8 mouse cellular contexts compared by ENCODE assay signal in genomic region chr6:108660206-108660877, GRCm38 (mm10). TPM values are rescaled to one million over a fixed set of nuclear protein-coding genes. Genes with fewer than 3 reads are reported as not detected.
DNase-seq lines count a peak whose midpoint lies in the region; ATAC-seq lines count a peak whose summit lies in the region.

Gene Bhlhe40 (plus strand): TSS chr6:108660629.

- H3K36me3 ChIP-seq in hindbrain, embryonic 12.5 days = 0 out of 2 replicates have a peak, but pooled peaks cover 4% of the 10 kb centered on the region

- no peaks in the 10 kb centered on the region for H3K9me3 ChIP-seq in hindbrain, embryonic 12.5 days (replicated peaks)

- peak within 1 kb of the TSS; percentile 86 for H3K27ac ChIP-seq in hindbrain, embryonic 12.5 days

- H3K27me3 ChIP-seq in hindbrain, embryonic 12.5 days = peaks cover 37% of the 10 kb centered on the region

- H3K4me1 ChIP-seq in hindbrain, embryonic 12.5 days = peaks cover 17% of the 10 kb centered on the region

- peak; percentile 74 for ATAC-seq in hindbrain, embryonic 12.5 days (ENCODE audit: low FRiP score)

- H3K4me3 ChIP-seq in hindbrain, embryonic 12.5 days = peak within 1 kb of the TSS; percentile 56

- peak; percentile 78 for DNase-seq in ES-CJ7 (ENCODE audit: low read depth, low spot score)
- peak; percentile 94 for DNase-seq in cerebellum, adult 9-10 months
- peak; percentile 74 to 88 for DNase-seq in frontal cortex, postnatal 14 days (ENCODE audit: low spot score in 2 of 2)
- peak; percentile 79 to 90 for DNase-seq in layer of hippocampus, postnatal 14 days (ENCODE audit: low spot score in 2 of 2)
- peak; percentile 93 for DNase-seq in lung, postnatal 10 days
- DNase-seq in ovary, postnatal 14 days (ENCODE audit: low spot score) = peak; percentile 63
- DNase-seq in thymus, postnatal 14 days = peak; percentile 59

- peak within 1 kb of the TSS; percentile 70 for H3K9ac ChIP-seq in hindbrain, embryonic 12.5 days

- WGBS in hindbrain, embryonic 12.5 days = 0% methylated on average over 32 of the region's 43 CpGs

- peak within 1 kb of the TSS; percentile 100 for H3K4me2 ChIP-seq in hindbrain, embryonic 12.5 days (replicated peaks)

RNA-seq across cellular contexts. Expression of gene Bhlhe40, which starts in this region (rescaled TPM):
- 3.6 and 3.9 TPM in 2 replicates for polyA plus RNA-seq in hindbrain, embryonic 12.5 days (2016; fragmentation: Nextera tagmentation; extraction: Ambion mirVana)
- total RNA-seq in layer of hippocampus, postnatal 14 days (2021) = 10 to 100 TPM; 47.6 to 58.7 TPM

Comparison
In these comparisons a context has a peak if more than half of its experiments do, and no peak if none do; other contexts are left out.
1. Peak in every context shown above with its lines: DNase-seq, ATAC-seq, H3K4me3 ChIP-seq and H3K27ac ChIP-seq.